Mouse (Mus musculus) hindbrain, postnatal 0 days (tissue): Measurements from ENCODE around the gene Impg1. TPM values are rescaled to one million over a fixed set of nuclear protein-coding genes. Genes with fewer than 3 reads are reported as not detected.

Experiments
- ATAC-seq: fragments of 200-750 bp; cut with Nextera tagmentation; 2 replicates; pipeline ENCODE4 v1.8.0; 2017; ENCODE audit warnings: mild to moderate bottlenecking, moderate TSS enrichment, moderate library complexity
- DNase-seq: peaks from one replicate; pipeline ENCODE4 v3.0.0-alpha.2; 2015; ENCODE audit warnings: low spot score
- H3K27ac ChIP-seq: fragments of 300-500 bp; sonication (generic); 2 replicates; pipeline ENCODE4 v1.5.1; 2014; ENCODE audit warnings: mild to moderate bottlenecking
- H3K27me3 ChIP-seq: fragments of 300-500 bp; sonication (generic); 2 replicates; pipeline ENCODE4 v1.6.1; 2014; ENCODE audit warnings: low read length, mixed read lengths; ENCODE audit not compliant: insufficient read depth
- H3K36me3 ChIP-seq: fragments of 300-500 bp; sonication (generic); 2 replicates; pipeline ENCODE4 v1.6.1; 2014; ENCODE audit warnings: low read length, mixed read lengths; ENCODE audit not compliant: insufficient read depth
- H3K4me1 ChIP-seq: fragments of 300-500 bp; sonication (generic); 2 replicates; pipeline ENCODE4 v1.6.1; 2014; ENCODE audit warnings: antibody characterized with exemption, low read length, mixed read lengths; ENCODE audit not compliant: insufficient read depth
- H3K4me2 ChIP-seq: fragments of 300-500 bp; sonication (generic); 2 replicates; pipeline ENCODE4 v1.6.1; 2014; ENCODE audit warnings: low read depth, mild to moderate bottlenecking, low read length, moderate library complexity, mixed read lengths
- H3K4me3 ChIP-seq: fragments of 300-500 bp; sonication (generic); 2 replicates; pipeline ENCODE4 v1.5.1; 2014; ENCODE audit warnings: low read length
- H3K9ac ChIP-seq: fragments of 300-500 bp; sonication (generic); replicated peaks from 2 replicates; pipeline ENCODE4 v1.6.1; 2014; ENCODE audit warnings: mild to moderate bottlenecking, low read length, moderate library complexity, mixed read lengths
- H3K9me3 ChIP-seq: fragments of 300-500 bp; sonication (generic); 2 replicates; pipeline ENCODE4 v1.6.1; 2016; ENCODE audit warnings: low read length, mixed read lengths
- CTCF ChIP-seq: IDR thresholded peaks from 2 replicates; pipeline ENCODE4 v1.5.1; 2016; ENCODE audit warnings: antibody characterized with exemption, control low read depth, low read depth
- WGBS: fragments of 180-500 bp; shearing (Covaris S2); extraction: QIAGEN DNeasy Blood & Tissue Kit; methylation state at CpG from one replicate; pipeline ENCODE4 v1.1.7; 2014; 5-methylcytosine and 5-hydroxymethylcytosine counted together
- polyA plus RNA-seq: library from polyadenylated mRNA; unstranded; fragments of >200 nt; fragmentation: Nextera tagmentation; extraction: Ambion mirVana; gene quantifications from 2 replicates; pipeline ENCODE4 v1.2.1, GENCODE M21; 2015
- total RNA-seq: library from RNA; depleted of rRNA; stranded (reverse); fragments of >200 nt; gene quantifications from 2 replicates; pipeline ENCODE4 v1.2.3, GENCODE M21; 2014

Impg1 gene
- total and polyA plus RNA-seq, 2 experiments from 2014 or later: 0.26 TPM; not detected in 1

GRCm38 (mm10) chr9:80275053-80275771 lies 190.1 kb downstream of the Impg1 start:
- Histone ChIP-seq H3K4me3 (no peak overlapping the region), H3K9ac (no peak overlapping the region), H3K4me2 (no peak overlapping the region), H3K27ac (no peak overlapping the region), H3K36me3 (no peaks in the 10 kb centered on the region; the same call in none of the 2 replicates), H3K27me3 (no peaks in the 10 kb centered on the region), H3K4me1 (no peaks in the 10 kb centered on the region), H3K9me3 (no peaks in the 10 kb centered on the region)
- no peak for ATAC-seq
- no peak for DNase-seq
- 82% methylated on average over 8 of the region's 8 CpGs for WGBS
- TF ChIP-seq CTCF: no peak

DNA sequence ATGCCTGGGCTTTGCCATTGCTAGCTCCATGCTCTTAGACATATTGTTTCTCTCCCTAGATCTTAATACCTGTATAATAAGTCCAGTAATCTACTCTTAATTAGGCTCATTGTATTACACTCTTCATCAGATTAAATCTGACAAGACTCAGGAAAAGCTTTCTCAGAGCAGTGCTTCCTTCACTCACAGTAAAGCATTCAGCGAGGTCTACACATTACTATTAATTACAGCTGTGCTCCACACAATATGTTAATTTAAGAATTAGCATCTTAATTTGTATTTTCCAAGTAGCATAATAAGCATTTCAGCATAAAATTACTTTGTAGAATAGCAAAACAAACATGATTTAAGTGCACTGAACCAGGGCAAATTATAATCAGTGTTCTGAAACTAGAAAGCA lies 192.3 kb downstream of the Impg1 start:
- ATAC-seq: no peak
- DNase-seq: no peak
- WGBS: 60% methylated on average over 1 of the region's 1 CpGs
- no peaks in the 10 kb centered on the region for H3K27me3 ChIP-seq
- TF ChIP-seq CTCF: no peak
- H3K4me3 ChIP-seq: no peak overlapping the region
- H3K9ac ChIP-seq: no peak overlapping the region
- no peaks in the 10 kb centered on the region; the same call in none of the 2 replicates for H3K36me3 ChIP-seq
- no peaks in the 10 kb centered on the region for H3K9me3 ChIP-seq
- H3K4me2 ChIP-seq: no peak overlapping the region
- H3K4me1 ChIP-seq: no peaks in the 10 kb centered on the region
- H3K27ac ChIP-seq: no peak overlapping the region

DNA sequence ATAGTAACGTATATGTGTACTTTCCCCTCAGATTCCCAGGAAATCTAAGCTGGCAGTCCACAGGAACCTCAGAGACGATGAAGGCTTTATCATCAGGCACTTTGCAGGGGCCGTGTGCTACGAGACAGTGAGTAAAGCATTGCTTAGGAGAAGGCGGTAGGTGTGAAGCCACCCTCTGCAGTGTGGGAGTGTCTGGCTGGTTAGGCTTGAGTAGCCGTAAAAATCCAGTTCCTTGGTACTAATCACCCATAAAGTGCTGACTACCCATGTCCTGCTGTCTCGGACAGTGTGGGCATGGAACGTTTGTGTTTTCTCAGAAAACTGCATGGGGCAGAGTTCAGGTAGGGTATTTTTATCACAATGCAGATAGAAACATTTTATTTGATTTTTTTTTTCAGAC lies 195.7 kb downstream of the Impg1 start:
- no peaks in the 10 kb centered on the region for H3K27me3 ChIP-seq
- H3K9ac ChIP-seq: no peak overlapping the region
- no peaks in the 10 kb centered on the region for H3K9me3 ChIP-seq
- ATAC-seq (no peak), DNase-seq (no peak)
- H3K4me3 ChIP-seq: no peak overlapping the region
- TF ChIP-seq CTCF: no peak
- H3K36me3 ChIP-seq: no peaks in the 10 kb centered on the region; the same call in none of the 2 replicates
- H3K4me2 ChIP-seq: no peak overlapping the region
- no peaks in the 10 kb centered on the region for H3K4me1 ChIP-seq
- H3K27ac ChIP-seq: no peak overlapping the region
- 78% methylated on average over 8 of the region's 8 CpGs for WGBS

- H3K9ac ChIP-seq: no peak overlapping the region
- peaks cover 5% of the 10 kb centered on the region for H3K36me3 ChIP-seq
- no peak overlapping the region for H3K4me2 ChIP-seq
- H3K9me3 ChIP-seq: no peaks in the 10 kb centered on the region
- no peak for TF ChIP-seq CTCF
- ATAC-seq: no peak
- H3K27me3 ChIP-seq: no peaks in the 10 kb centered on the region
- H3K4me3 ChIP-seq: no peak overlapping the region
- DNase-seq: no peak
- no peaks in the 10 kb centered on the region for H3K4me1 ChIP-seq
- 88% methylated on average over 7 of the region's 7 CpGs for WGBS
- H3K27ac ChIP-seq: no peak overlapping the region
Observed at GRCm38 (mm10) chr9:80266507-80266906, 198.8 kb downstream of the Impg1 start.

DNA sequence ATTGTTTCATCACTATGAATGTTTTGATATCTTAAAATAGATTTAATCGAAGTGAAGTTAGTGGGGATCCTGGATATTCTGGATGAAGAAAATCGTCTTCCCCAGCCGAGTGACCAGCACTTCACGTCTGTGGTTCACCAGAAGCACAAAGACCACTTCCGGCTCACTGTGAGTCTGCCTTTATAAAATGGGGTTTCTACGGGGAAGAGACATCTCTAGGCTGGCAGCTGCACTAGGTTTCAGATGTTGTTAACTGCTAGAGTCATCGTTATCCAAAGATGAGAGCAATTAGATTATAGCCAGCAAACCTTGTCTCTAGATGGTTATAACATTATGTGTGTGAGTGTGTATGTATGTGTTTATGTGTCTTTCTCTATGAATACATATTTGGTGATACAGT lies 199.2 kb downstream of the Impg1 start:
- TF ChIP-seq CTCF: no peak
- Histone ChIP-seq H3K9ac (no peak overlapping the region), H3K27me3 (no peaks in the 10 kb centered on the region), H3K9me3 (no peaks in the 10 kb centered on the region), H3K27ac (no peak overlapping the region), H3K4me2 (no peak overlapping the region), H3K4me1 (no peaks in the 10 kb centered on the region), H3K36me3 (peaks cover 5% of the 10 kb centered on the region), H3K4me3 (no peak overlapping the region)
- DNase-seq: no peak
- 86% methylated on average over 7 of the region's 7 CpGs for WGBS
- ATAC-seq: no peak
